Mouse (Mus musculus) liver, embryonic 14.5 days (tissue): ENCODE results near the gene Fbrs. TPM values are rescaled to one million over a fixed set of nuclear protein-coding genes. Genes with fewer than 3 reads are reported as not detected.
A peak's percentile ranks its signal among the peaks of the same experiment; 100 is the strongest.

ENCODE experiments used
- ATAC-seq: fragments of 200-750 bp; cut with Nextera tagmentation; 2 replicates; pipeline ENCODE4 v1.8.0; 2017; ENCODE audit warnings: moderate number of reproducible peaks, mild to moderate bottlenecking, moderate library complexity; ENCODE audit not compliant: insufficient read depth
- DNase-seq, 3 experiments: peaks; one replicate each; pipeline ENCODE4 v3.0.0-alpha.2; 2012 to 2013; ENCODE audit warnings: low read depth in 3 of 3, low spot score in 3 of 3
- H3K27ac ChIP-seq: fragments of 300-500 bp; sonication (generic); 2 replicates; pipeline ENCODE4 v1.5.1; 2014; ENCODE audit warnings: moderate library complexity, mild to moderate bottlenecking, control low read depth, inconsistent platforms
- H3K27me3 ChIP-seq: fragments of 300-500 bp; sonication (generic); 2 replicates; pipeline ENCODE4 v1.6.1; 2014; ENCODE audit warnings: mild to moderate bottlenecking, low read length, moderate library complexity; ENCODE audit not compliant: control insufficient read depth, insufficient read depth
- H3K36me3 ChIP-seq: fragments of 300-500 bp; sonication (generic); replicated peaks from 2 replicates; pipeline ENCODE4 v1.6.1; 2014; ENCODE audit warnings: low read depth; ENCODE audit not compliant: control insufficient read depth, insufficient read depth
- H3K4me1 ChIP-seq, 2 experiments: fragments of 200-500 bp in 1 of 2; fragments of 300-500 bp in 1 of 2; sonication (generic) in 1 of 2; replicated peaks; 2 replicates each; pipeline ENCODE4 v1.6.1; 2012 to 2014; ENCODE audit warnings: antibody characterized with exemption in 1 of 2, inconsistent platforms in 1 of 2, low read length in 1 of 2; ENCODE audit not compliant: control insufficient read depth in 2 of 2, insufficient read depth in 2 of 2
- H3K4me2 ChIP-seq: fragments of 300-500 bp; sonication (generic); 2 replicates; pipeline ENCODE4 v1.6.1; 2014; ENCODE audit warnings: low read depth, mild to moderate bottlenecking, control low read depth, moderate library complexity
- H3K4me3 ChIP-seq, 2 experiments: fragments of 200-500 bp in 1 of 2; fragments of 300-500 bp in 1 of 2; sonication (generic) in 1 of 2; 2 replicates each; pipeline ENCODE4 v1.5.1; 2012 to 2014; ENCODE audit warnings: low read depth in 2 of 2, low read length in 2 of 2, mild to moderate bottlenecking in 2 of 2, control low read depth in 1 of 2, inconsistent platforms in 1 of 2, moderate library complexity in 1 of 2; ENCODE audit not compliant: insufficient read depth in 1 of 2
- H3K9ac ChIP-seq: fragments of 300-500 bp; sonication (generic); replicated peaks from 2 replicates; pipeline ENCODE4 v1.6.1; 2014; ENCODE audit warnings: mild to moderate bottlenecking, control low read depth, moderate library complexity
- H3K9me3 ChIP-seq: fragments of 300-500 bp; sonication (generic); 2 replicates; pipeline ENCODE4 v1.6.1; 2016; ENCODE audit warnings: low read length, mixed read lengths; ENCODE audit not compliant: control insufficient read depth
- CTCF ChIP-seq: IDR thresholded peaks from 2 replicates; pipeline ENCODE4 v1.5.1; 2016; ENCODE audit warnings: antibody characterized with exemption, low read depth, control low read depth
- EP300 ChIP-seq: IDR thresholded peaks from 2 replicates; pipeline ENCODE4 v1.6.1; 2016; ENCODE audit warnings: antibody characterized with exemption, low read depth
- WGBS: fragments of 180-500 bp; shearing (Covaris S2); extraction: QIAGEN DNeasy Blood & Tissue Kit; methylation state at CpG from one replicate; pipeline ENCODE4 v1.1.7; 2014; ENCODE audit not compliant: insufficient replicate concordance; 5-methylcytosine and 5-hydroxymethylcytosine counted together
- polyA plus RNA-seq, 2 experiments: library from polyadenylated mRNA; depleted of rRNA in 1 of 2; stranded (reverse) in 1 of 2; unstranded in 1 of 2; fragments of >200 nt; fragmentation: Nextera tagmentation in 1 of 2; extraction: Ambion mirVana in 1 of 2; gene quantifications; 2 replicates each; pipeline versions ENCODE4 v1.2.1 to v1.2.3; 2012 to 2014

The Fbrs gene
- 7.3 and 9.8 TPM in 2 replicates for polyA plus RNA-seq (2012; rRNA removed)
- polyA plus RNA-seq (2014; fragmentation: Nextera tagmentation; extraction: Ambion mirVana), result 4.2 and 4.7 TPM in 2 replicates

DNA sequence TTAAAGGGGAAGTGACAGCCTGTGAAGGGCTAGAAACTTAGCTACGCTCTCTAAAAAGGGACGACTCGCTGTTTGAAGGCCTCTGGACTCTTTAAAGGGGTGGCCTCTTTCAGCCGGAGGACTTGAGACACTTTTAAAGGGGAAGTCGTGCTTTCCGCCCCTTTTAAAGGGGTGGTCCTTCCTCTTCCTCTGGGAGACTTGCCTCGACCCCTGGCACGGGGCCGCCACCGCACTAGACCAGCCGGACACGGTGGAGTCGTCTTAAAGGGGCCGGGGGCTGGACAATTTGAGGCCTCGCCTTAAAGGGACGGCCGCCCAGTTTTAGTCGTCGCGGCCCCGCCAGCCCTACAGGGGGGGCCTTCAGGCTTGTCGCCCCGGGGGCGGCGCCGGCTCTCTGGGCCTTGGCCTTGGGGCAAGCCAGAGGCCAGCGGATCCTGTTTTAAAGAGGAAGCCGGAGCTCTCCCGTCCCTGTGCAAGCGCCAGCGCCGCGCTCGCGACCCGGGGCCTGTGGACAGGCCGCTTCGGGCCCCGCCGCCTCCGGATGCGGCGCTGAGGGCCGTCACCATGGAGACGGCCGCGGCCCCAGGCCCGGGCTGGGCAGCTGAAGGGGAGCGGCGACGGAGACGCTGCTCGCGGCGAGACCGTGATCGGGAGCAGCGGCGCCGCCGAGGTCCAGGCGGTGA lies at the start of gene Fbrs:
Fbrs (plus strand) TSS at position 565 of the 683 bp plus-strand sequence.
- peak; percentile 42 for ATAC-seq
- no peaks in the 10 kb centered on the region for H3K9me3 ChIP-seq
- peaks cover 46% of the 10 kb centered on the region for H3K36me3 ChIP-seq
- under 1% methylated on average over 62 of the region's 62 CpGs for WGBS
- H3K4me1 ChIP-seq, result peaks cover 23 to 25% of the 10 kb centered on the region in 2 experiments
- H3K27me3 ChIP-seq, result no peaks in the 10 kb centered on the region
- peak within 1 kb of the TSS; percentile 94 for H3K27ac ChIP-seq
- TF ChIP-seq EP300, result no peak
- 0 out of 2 replicates have a peak, but pooled peaks have one; percentile 12 for TF ChIP-seq CTCF
- H3K9ac ChIP-seq, result peak within 1 kb of the TSS; percentile 99
- peak within 1 kb of the TSS; percentile 97 to 100 for H3K4me3 ChIP-seq
- H3K4me2 ChIP-seq, result peak within 1 kb of the TSS; percentile 91
- DNase-seq, result peak; percentile 82 to 93 (median 87)

DNA sequence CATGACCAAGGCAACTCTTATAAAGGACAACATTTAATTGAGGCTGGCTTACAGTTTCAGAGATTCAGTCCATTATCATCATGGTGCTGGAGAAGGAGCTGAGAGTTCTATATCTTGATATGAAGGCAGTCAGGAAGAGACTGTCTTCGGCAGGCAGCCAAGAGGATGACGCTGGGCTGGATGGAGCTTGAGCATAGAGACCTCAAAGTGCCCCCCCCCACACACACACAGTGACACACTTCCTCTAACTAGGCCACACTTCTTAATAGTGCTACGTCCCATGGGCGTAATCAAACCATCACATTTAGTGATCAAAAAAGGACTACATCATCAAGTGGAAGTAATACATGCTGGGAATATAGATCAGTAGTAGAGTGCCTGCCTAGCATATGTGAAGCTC lies 43.8 kb upstream of the Fbrs start:
- WGBS, result 61% methylated on average over 4 of the region's 4 CpGs
- no peak for TF ChIP-seq CTCF
- no peak for TF ChIP-seq EP300
- Histone ChIP-seq H3K4me2 (no peak overlapping the region), H3K4me1 (no peaks in the 10 kb centered on the region), H3K9ac (no peak overlapping the region), H3K9me3 (peaks cover 4% of the 10 kb centered on the region), H3K4me3 (no peak overlapping the region), H3K36me3 (no peaks in the 10 kb centered on the region), H3K27me3 (peaks cover 3% of the 10 kb centered on the region), H3K27ac (no peak overlapping the region)
- no peak for ATAC-seq
- no peak for DNase-seq

DNA sequence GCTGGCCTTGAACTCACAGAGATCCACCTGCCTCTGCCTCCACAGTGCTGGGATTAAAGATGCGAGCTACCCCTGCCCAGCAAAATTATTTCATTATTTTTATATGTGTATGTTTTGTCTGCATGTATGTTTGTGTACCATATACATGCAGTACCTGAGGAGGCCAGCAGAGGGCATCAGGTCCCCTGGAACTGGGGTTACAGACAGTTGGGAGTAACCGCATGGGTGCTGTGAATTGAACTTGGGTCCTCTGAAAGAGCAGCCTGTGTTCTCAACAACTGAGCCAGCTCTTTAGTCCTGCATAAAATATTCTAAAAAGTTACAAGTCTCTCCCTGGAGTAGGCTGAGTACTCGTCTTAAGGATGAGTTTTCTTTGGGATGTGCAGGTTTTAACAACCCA lies 41.3 kb upstream of the Fbrs start:
- H3K27me3 ChIP-seq, result peaks cover 1% of the 10 kb centered on the region
- DNase-seq (no peak), ATAC-seq (no peak)
- H3K36me3 ChIP-seq, result no peaks in the 10 kb centered on the region
- H3K9ac ChIP-seq, result no peak overlapping the region
- no peaks in the 10 kb centered on the region for H3K4me1 ChIP-seq
- TF ChIP-seq CTCF (peak; percentile 77), EP300 (no peak)
- no peak overlapping the region for H3K27ac ChIP-seq
- no peak overlapping the region for H3K4me3 ChIP-seq
- WGBS, result 80% methylated on average over 3 of the region's 3 CpGs
- no peak overlapping the region for H3K4me2 ChIP-seq
- peaks cover 4% of the 10 kb centered on the region for H3K9me3 ChIP-seq

DNA sequence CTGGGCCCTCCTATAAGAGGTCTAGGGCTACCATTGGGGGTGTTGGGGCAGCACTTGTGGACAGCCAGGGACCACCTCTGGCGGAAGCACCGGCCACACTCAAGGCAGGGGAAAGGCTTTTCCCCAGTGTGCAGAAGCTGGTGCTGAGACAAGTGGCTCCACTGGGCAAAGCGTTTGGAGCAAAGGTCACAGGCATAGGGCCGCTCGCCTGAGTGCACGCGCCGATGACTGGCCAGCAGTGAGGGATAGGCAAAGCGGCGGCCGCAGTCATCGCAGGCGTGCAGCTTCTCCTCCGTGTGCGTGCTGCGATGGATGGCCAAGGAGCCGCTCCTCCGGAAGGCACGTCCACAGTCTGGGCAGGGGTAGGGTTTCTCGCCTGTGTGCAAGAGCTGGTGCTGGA lies 35.0 kb upstream of the Fbrs start:
- TF ChIP-seq CTCF (no peak), EP300 (no peak)
- DNase-seq (no peak), ATAC-seq (no peak)
- no peak overlapping the region for H3K27ac ChIP-seq
- H3K4me3 ChIP-seq, result no peak overlapping the region
- H3K4me1 ChIP-seq, result peaks cover 4 to 7% of the 10 kb centered on the region in 2 experiments; a peak in 3 of 4 replicates
- H3K36me3 ChIP-seq, result peaks cover 9% of the 10 kb centered on the region
- H3K4me2 ChIP-seq, result no peak overlapping the region
- H3K27me3 ChIP-seq, result no peaks in the 10 kb centered on the region
- no peaks in the 10 kb centered on the region for H3K9me3 ChIP-seq
- H3K9ac ChIP-seq, result no peak overlapping the region
- WGBS, result 92% methylated on average over 20 of the region's 20 CpGs

DNA sequence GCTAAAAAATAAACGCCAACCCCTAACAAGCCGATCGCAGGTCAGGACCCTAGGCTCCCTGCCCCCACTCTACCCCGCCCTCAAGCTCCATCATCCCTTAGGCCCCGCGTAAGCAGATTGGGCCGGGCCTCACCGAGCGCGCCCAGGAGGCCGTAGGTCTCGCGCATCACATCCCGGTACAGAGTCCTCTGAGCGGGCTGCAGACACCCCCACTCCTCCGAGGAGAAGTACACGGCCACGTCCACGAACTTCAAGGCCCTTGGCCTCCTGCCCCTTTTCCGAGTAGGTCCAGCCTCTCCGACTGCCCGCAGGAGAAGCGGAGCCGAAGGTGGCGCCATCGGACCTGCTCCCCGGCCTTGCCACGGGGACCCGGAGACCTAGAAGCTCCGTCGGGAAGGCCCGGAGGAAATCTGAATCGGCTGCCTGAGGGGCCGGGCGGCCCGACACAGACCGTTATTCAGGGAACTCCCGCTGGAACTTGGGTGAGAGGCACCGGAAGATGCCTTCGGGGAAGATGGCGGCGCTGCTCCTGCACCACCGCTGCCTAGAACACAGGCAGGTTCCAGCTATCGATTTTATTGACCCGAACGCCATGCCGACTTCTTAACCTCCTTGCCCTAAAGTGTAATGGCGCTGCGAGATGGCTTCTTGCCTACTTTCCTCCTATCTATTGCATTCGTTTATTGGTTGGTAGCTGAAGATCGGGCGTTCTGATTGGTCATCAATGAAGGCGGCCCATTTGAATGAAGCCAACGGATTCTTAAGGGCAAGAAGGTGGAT lies 30.3 kb upstream of the Fbrs start, which contains the start of gene Zfp689:
Zfp689 (minus strand) TSS at position 638 of the 780 bp plus-strand sequence.
- peak; percentile 90 for ATAC-seq
- DNase-seq, result peak; percentile 97 to 98 (median 98)
- peaks cover 9% of the 10 kb centered on the region for H3K36me3 ChIP-seq
- under 1% methylated on average over 54 of the region's 54 CpGs for WGBS
- no peaks in the 10 kb centered on the region for H3K27me3 ChIP-seq
- peak within 1 kb of the TSS; percentile 79 to 82 for H3K4me3 ChIP-seq
- peak within 1 kb of the TSS; percentile 90 for H3K27ac ChIP-seq
- peak within 1 kb of the TSS; percentile 71 for H3K4me2 ChIP-seq
- H3K9ac ChIP-seq, result peak within 1 kb of the TSS; percentile 97
- TF ChIP-seq EP300 (peak; percentile 85), CTCF (peak; percentile 39; the same call in 1 of the 2 replicates)
- H3K9me3 ChIP-seq, result no peaks in the 10 kb centered on the region
- H3K4me1 ChIP-seq, result peaks cover 14 to 16% of the 10 kb centered on the region in 2 experiments
